Mouse (Mus musculus): ENCODE results near the gene Rbfox1. TPM values are rescaled to one million over a fixed set of nuclear protein-coding genes. Genes with fewer than 3 reads are reported as not detected.

The Rbfox1 gene
- polyA plus RNA-seq, 1 experiment from 2014 or later: 2.2 TPM

GRCm38 (mm10) chr16:6300112-6300511 is 415.0 kb downstream of the Rbfox1 start:
- no peaks in the 10 kb centered on the region for H3K36me3 ChIP-seq
- no peaks in the 10 kb centered on the region for H3K4me1 ChIP-seq (replicated peaks)
- WGBS: 44% methylated on average over 5 of the region's 5 CpGs
- H3K9ac ChIP-seq: no peak overlapping the region
- H3K9me3 ChIP-seq (replicated peaks): no peaks in the 10 kb centered on the region
- H3K4me3 ChIP-seq: no peak overlapping the region
- no peak overlapping the region for H3K4me2 ChIP-seq
- no peak overlapping the region for H3K27ac ChIP-seq (ENCODE audit: poor library complexity, severe bottlenecking)
- no peak for ATAC-seq (ENCODE audit: insufficient number of reproducible peaks, low FRiP score)
- no peaks in the 10 kb centered on the region for H3K27me3 ChIP-seq (replicated peaks)

GRCm38 (mm10) chr16:6303082-6303481 is 417.9 kb downstream of the Rbfox1 start:
- H3K9ac ChIP-seq: no peak overlapping the region
- ATAC-seq (ENCODE audit: insufficient number of reproducible peaks, low FRiP score): no peak
- no peaks in the 10 kb centered on the region for H3K4me1 ChIP-seq (replicated peaks)
- no peak overlapping the region for H3K4me2 ChIP-seq
- H3K27ac ChIP-seq (ENCODE audit: poor library complexity, severe bottlenecking): no peak overlapping the region
- H3K4me3 ChIP-seq: no peak overlapping the region
- H3K36me3 ChIP-seq: no peaks in the 10 kb centered on the region
- no peaks in the 10 kb centered on the region for H3K9me3 ChIP-seq (replicated peaks)
- no peaks in the 10 kb centered on the region for H3K27me3 ChIP-seq (replicated peaks)
- 57% methylated on average over 1 of the region's 1 CpGs for WGBS

GRCm38 (mm10) chr16:6309940-6310339 is 424.8 kb downstream of the Rbfox1 start:
- H3K36me3 ChIP-seq: no peaks in the 10 kb centered on the region
- H3K4me1 ChIP-seq (replicated peaks): no peaks in the 10 kb centered on the region
- no peak overlapping the region for H3K27ac ChIP-seq (ENCODE audit: poor library complexity, severe bottlenecking)
- H3K9me3 ChIP-seq (replicated peaks): no peaks in the 10 kb centered on the region
- no peak overlapping the region for H3K9ac ChIP-seq
- no peak for ATAC-seq (ENCODE audit: insufficient number of reproducible peaks, low FRiP score)
- no peak overlapping the region for H3K4me2 ChIP-seq
- no peaks in the 10 kb centered on the region for H3K27me3 ChIP-seq (replicated peaks)
- H3K4me3 ChIP-seq: no peak overlapping the region

- no peaks in the 10 kb centered on the region for H3K27me3 ChIP-seq (replicated peaks)
- no peaks in the 10 kb centered on the region for H3K9me3 ChIP-seq (replicated peaks)
- no peak for ATAC-seq (ENCODE audit: insufficient number of reproducible peaks, low FRiP score)
- no peak overlapping the region for H3K4me3 ChIP-seq
- H3K4me1 ChIP-seq (replicated peaks): no peaks in the 10 kb centered on the region
- H3K27ac ChIP-seq (ENCODE audit: poor library complexity, severe bottlenecking): no peak overlapping the region
- no peak overlapping the region for H3K9ac ChIP-seq
- WGBS: 80% methylated on average over 18 of the region's 18 CpGs
- no peaks in the 10 kb centered on the region for H3K36me3 ChIP-seq
- no peak overlapping the region for H3K4me2 ChIP-seq
These were observed 425.9 kb downstream of the Rbfox1 start for GRCm38 (mm10) chr16:6310744-6311678.

DNA sequence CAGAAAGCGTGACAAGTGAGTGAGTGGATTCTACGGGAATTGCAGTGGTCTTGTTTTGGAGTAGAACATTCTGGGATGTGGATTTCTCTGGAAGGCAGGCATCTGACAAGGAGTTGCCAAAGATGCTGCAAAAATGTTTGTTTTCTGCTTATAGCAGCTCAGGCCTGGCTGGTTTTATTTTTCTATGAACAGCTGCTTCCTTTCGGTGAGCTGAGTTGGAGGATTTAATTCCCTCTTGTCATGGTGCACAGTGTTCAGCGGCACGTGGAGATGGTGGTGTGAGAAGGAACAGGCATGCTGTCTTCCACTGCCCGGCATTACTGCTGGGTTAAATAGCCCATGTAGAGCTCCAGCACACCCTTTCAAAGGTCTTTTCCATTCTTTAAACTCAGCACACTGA is 428.5 kb downstream of the Rbfox1 start:
- Histone ChIP-seq H3K27me3 (replicated peaks) (no peaks in the 10 kb centered on the region), H3K4me1 (replicated peaks) (no peaks in the 10 kb centered on the region), H3K9me3 (replicated peaks) (no peaks in the 10 kb centered on the region), H3K4me2 (no peak overlapping the region), H3K4me3 (no peak overlapping the region), H3K27ac (ENCODE audit: poor library complexity, severe bottlenecking) (no peak overlapping the region), H3K9ac (no peak overlapping the region), H3K36me3 (no peaks in the 10 kb centered on the region)
- no peak for ATAC-seq (ENCODE audit: insufficient number of reproducible peaks, low FRiP score)
- 72% methylated on average over 6 of the region's 6 CpGs for WGBS

DNA sequence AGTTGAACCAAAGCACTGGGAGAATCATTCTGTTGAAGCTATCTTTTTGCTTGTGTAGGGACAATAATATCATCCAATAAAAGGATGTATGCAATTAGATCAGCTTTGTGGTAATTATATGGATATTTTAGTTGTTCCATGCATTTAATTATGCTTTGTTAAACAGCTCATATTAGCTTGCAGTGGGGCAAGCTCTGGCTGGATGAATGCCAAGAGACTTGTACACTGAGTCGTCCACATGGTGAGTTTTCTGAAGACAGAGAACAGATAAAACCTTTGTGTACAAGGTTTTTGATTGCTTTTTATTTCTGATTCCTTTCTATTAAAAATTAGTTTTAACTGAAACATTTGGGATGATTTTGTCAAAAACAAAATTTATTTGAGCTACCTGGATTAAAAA is 439.7 kb downstream of the Rbfox1 start:
- Histone ChIP-seq H3K9ac (no peak overlapping the region), H3K27ac (ENCODE audit: poor library complexity, severe bottlenecking) (no peak overlapping the region), H3K4me1 (replicated peaks) (no peaks in the 10 kb centered on the region), H3K27me3 (replicated peaks) (no peaks in the 10 kb centered on the region), H3K4me3 (no peak overlapping the region), H3K9me3 (replicated peaks) (no peaks in the 10 kb centered on the region), H3K4me2 (no peak overlapping the region), H3K36me3 (no peaks in the 10 kb centered on the region)
- 15% methylated on average over 1 of the region's 1 CpGs for WGBS
- ATAC-seq (ENCODE audit: insufficient number of reproducible peaks, low FRiP score): no peak

GRCm38 (mm10) chr16:6331400-6331939 is 446.3 kb downstream of the Rbfox1 start:
- Histone ChIP-seq H3K4me3 (no peak overlapping the region), H3K36me3 (no peaks in the 10 kb centered on the region), H3K9ac (no peak overlapping the region), H3K4me2 (no peak overlapping the region), H3K27ac (ENCODE audit: poor library complexity, severe bottlenecking) (no peak overlapping the region), H3K27me3 (replicated peaks) (no peaks in the 10 kb centered on the region), H3K9me3 (replicated peaks) (no peaks in the 10 kb centered on the region), H3K4me1 (replicated peaks) (no peaks in the 10 kb centered on the region)
- ATAC-seq (ENCODE audit: insufficient number of reproducible peaks, low FRiP score): no peak
- WGBS: 67% methylated on average over 10 of the region's 10 CpGs

DNA sequence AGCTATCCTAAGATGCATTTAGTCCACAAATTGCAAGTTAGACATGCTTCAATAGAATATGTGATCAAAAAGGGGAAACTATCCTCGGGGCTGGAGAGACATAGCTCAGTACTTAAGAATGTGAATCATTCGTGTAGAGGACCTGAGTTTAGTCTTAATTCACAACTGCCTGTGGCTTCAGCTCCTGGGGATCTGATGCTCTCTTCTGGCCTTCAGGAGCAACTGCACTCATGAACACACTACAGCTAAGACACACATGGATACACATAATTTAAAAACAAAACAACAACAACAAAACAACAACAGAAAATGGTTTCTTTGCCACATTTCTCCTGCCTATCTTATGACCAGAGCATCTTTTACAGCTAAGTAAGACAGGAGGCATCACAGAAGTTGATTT is 448.1 kb downstream of the Rbfox1 start:
- Histone ChIP-seq H3K36me3 (no peaks in the 10 kb centered on the region), H3K4me1 (replicated peaks) (no peaks in the 10 kb centered on the region), H3K4me2 (no peak overlapping the region), H3K9ac (no peak overlapping the region), H3K27ac (ENCODE audit: poor library complexity, severe bottlenecking) (no peak overlapping the region), H3K4me3 (no peak overlapping the region), H3K27me3 (replicated peaks) (no peaks in the 10 kb centered on the region), H3K9me3 (replicated peaks) (no peaks in the 10 kb centered on the region)
- WGBS: 68% methylated on average over 2 of the region's 2 CpGs
- ATAC-seq (ENCODE audit: insufficient number of reproducible peaks, low FRiP score): no peak

DNA sequence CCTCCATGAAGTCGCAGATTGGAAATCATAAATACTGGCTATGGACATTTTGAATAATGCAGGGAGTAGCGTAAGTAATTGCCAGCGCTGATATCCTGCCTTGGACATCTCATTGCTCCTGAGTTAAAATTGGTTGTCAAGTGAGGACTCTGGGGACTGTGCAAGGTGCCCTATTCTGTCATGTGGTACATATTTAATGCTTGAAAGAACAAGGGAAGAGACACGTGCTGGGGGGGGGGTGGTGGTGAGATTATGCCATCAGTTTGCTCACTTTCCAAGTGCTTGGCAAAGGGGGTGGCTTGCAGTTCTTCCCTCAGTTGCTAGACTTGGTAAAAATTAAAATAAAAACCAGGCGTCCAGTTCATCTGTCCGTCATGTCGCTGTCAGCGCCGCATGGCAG is 462.9 kb downstream of the Rbfox1 start:
- ATAC-seq (ENCODE audit: insufficient number of reproducible peaks, low FRiP score): no peak

DNA sequence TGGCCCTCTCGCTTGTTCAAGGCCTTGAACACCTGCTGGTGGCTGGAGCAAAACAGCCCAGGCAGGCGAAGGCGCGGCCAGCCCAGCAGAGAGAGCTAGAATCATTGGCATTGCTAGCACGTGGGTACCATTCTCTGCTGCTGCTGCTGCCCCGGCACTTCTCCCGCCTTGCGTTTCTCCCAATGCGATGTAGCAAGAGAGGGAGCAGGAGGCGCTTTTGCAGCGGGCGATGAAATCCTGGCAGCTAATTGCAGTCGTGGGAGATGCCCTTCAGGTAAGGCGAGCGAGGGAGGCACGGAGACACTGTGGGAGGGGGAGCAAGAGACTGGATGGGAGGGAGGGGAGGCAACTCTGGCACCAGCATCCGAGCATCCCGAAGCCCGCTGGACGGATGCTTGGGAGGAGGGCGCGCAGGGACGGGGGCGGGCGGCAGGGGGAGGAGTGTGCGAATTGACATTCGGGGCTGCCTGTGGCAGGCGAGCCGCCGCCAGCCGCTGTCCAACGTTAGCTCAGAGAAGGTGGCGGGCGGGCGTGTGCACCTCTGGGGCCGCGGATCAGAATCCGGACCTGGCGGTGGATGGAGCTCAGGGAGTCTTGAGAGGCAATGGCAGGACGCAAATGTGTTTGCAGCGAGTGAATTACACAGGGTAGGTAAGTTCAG is 463.6 kb downstream of the Rbfox1 start:
- Histone ChIP-seq H3K27me3 (replicated peaks) (peaks cover 43% of the 10 kb centered on the region), H3K9ac (no peak overlapping the region)

More for the DNA sequence above, 462.9 kb downstream of the Rbfox1 start:
- 0 out of 2 replicates have a peak, but pooled peaks cover 4% of the 10 kb centered on the region for H3K4me1 ChIP-seq (replicated peaks)
- peak overlapping the region; percentile 63 for H3K4me2 ChIP-seq
- H3K9me3 ChIP-seq (replicated peaks): no peaks in the 10 kb centered on the region
- H3K36me3 ChIP-seq: no peaks in the 10 kb centered on the region
- H3K4me3 ChIP-seq: 0 out of 2 replicates have a peak overlapping the region, but pooled peaks have one; percentile 28
- H3K27ac ChIP-seq (ENCODE audit: poor library complexity, severe bottlenecking): no peak overlapping the region
- H3K27me3 ChIP-seq (replicated peaks): peaks cover 43% of the 10 kb centered on the region
- 38% methylated on average over 9 of the region's 9 CpGs for WGBS
- H3K9ac ChIP-seq: no peak overlapping the region

DNA sequence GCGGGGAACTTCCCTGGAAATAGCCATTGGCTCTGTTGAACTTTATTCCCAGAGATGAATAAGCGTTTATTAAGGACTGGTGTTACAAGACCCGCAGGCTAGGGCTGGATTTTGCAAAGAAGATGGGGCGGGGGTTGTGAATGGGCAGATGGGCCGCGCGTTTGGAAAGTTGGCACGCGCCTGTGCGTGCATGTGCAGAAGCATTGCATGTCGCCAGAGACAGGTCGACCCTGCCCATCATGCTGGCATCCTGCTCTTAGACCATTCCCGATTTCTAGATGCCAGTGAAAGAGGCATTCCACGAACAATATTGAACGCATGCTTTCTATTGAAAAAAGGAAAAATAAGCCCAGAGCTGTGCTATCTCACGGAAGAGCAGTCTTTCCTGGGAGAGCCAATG is 464.2 kb downstream of the Rbfox1 start:
- H3K27ac ChIP-seq (ENCODE audit: poor library complexity, severe bottlenecking): no peak overlapping the region
- no peak overlapping the region; the same call in 1 of the 2 replicates for H3K4me3 ChIP-seq
- H3K36me3 ChIP-seq: no peaks in the 10 kb centered on the region
- no peak overlapping the region for H3K9ac ChIP-seq
- peaks cover 43% of the 10 kb centered on the region for H3K27me3 ChIP-seq (replicated peaks)
- H3K4me2 ChIP-seq: peak overlapping the region; percentile 63
- H3K4me1 ChIP-seq (replicated peaks): 0 out of 2 replicates have a peak, but pooled peaks cover 4% of the 10 kb centered on the region
- H3K9me3 ChIP-seq (replicated peaks): no peaks in the 10 kb centered on the region
- 29% methylated on average over 16 of the region's 16 CpGs for WGBS
- ATAC-seq (ENCODE audit: insufficient number of reproducible peaks, low FRiP score): no peak

More for the DNA sequence above, 463.6 kb downstream of the Rbfox1 start:
- 1% methylated on average over 39 of the region's 41 CpGs for WGBS
- H3K27ac ChIP-seq (ENCODE audit: poor library complexity, severe bottlenecking): no peak overlapping the region
- peak; percentile 42; the same call in 1 of the 2 replicates for ATAC-seq (ENCODE audit: insufficient number of reproducible peaks, low FRiP score)
- H3K36me3 ChIP-seq: no peaks in the 10 kb centered on the region
- 0 out of 2 replicates have a peak, but pooled peaks cover 4% of the 10 kb centered on the region for H3K4me1 ChIP-seq (replicated peaks)
- H3K9me3 ChIP-seq (replicated peaks): no peaks in the 10 kb centered on the region
- H3K4me2 ChIP-seq: peak overlapping the region; percentile 63
- peak overlapping the region; percentile 28 for H3K4me3 ChIP-seq
